Mouse (Mus musculus) thymus, adult 2 months (tissue): ENCODE measurements around the gene Pacs2.

Experiments
- CTCF ChIP-seq: fragments of 200-500 bp; IDR thresholded peaks from 2 replicates; pipeline ENCODE4 v1.5.1; 2012; ENCODE audit warnings: mild to moderate bottlenecking, control low read depth, low read length, moderate library complexity, borderline replicate concordance; ENCODE audit not compliant: control insufficient read depth, poor library complexity, insufficient read depth; ENCODE audit errors: extremely low read depth
- POLR2A ChIP-seq: fragments of 200-500 bp; IDR thresholded peaks from 2 replicates; pipeline ENCODE4 v1.6.1; 2012; ENCODE audit warnings: mild to moderate bottlenecking, low read length, control low read depth, moderate library complexity; ENCODE audit not compliant: control insufficient read depth, poor library complexity, insufficient read depth; ENCODE audit errors: extremely low read depth

DNA sequence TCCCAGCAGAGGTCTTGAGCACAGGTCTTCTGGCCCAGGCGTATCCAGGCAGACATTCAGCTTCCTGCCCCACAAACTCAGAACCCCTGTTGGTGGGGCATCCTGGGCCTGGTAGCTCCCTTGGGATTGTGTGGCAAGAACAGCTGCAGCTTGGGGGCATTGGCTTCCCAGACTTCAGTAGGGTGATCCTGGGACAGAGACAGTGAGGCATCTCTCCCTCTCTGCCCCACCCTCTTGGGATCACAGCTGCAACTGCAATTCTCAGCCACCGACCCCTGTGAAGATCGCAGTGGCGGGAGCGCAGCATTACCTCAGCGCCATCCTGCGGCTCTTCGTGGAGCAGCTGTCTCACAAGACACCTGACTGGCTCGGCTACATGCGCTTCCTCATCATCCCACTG lies 47.9 kb downstream of the Pacs2 start:
- TF ChIP-seq CTCF, result no peak
- no peak for TF ChIP-seq POLR2A
